8 mouse cellular contexts compared by ENCODE assay signal in the genomic region with DNA sequence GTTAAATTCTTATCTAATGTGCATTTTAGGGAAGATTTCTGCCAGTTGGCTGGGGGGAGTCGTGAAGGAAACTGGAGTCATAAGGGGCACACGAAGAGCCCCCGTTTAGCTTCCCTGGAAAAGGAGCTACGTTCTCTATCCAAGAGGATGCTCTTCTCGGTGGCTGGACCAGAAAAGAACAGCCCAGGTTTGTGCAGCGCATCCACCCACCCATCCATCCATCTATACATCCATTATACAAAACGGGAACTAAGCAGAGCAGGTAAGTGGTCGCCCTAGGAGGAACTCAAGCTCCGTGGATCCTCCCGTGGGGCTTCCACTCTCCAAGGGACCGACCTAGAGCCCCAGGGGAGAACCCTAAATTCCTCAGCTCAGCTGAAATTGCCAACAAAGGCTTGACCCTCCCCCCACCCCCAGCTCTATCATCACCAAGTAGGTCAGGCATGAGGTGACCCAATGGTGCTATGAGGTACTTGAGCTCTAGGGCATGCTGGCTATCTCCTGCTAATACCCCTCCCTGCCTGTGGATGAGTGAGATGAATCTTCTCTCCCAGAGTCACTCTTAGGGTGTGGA. TPM values are rescaled to one million over a fixed set of nuclear protein-coding genes. Genes with fewer than 3 reads are reported as not detected.
DNase-seq lines count a peak whose midpoint lies in the region; ATAC-seq lines count a peak whose summit lies in the region.
"Had no signal": no experiment of that assay in that cellular context is flagged by ENCODE, and none has a peak within 500 bp of the region (broad histone marks: within the 10 kb centered on the region; RNA-seq: fewer than 3 reads in every experiment).

No protein-coding gene starts in this region.

- no peak for DNase-seq in lung, postnatal 25 days (ENCODE audit: low spot score)
- DNase-seq in forebrain, embryonic 14.5 days (ENCODE audit: low spot score), result no peak
- no peak for DNase-seq in urinary bladder, adult 2 months (ENCODE audit: low spot score)
- no peak for DNase-seq in B cell, adult 2 months
- DNase-seq: thymus, postnatal 4 days had no signal

- no peaks in the 10 kb centered on the region for H3K36me3 ChIP-seq in lung, embryonic 15.5 days
- H3K36me3 ChIP-seq in forebrain, embryonic 14.5 days (ENCODE audit: control insufficient read depth, insufficient read depth, low read length), result peaks cover 15% of the 10 kb centered on the region
- no peaks in the 10 kb centered on the region for H3K36me3 ChIP-seq in liver, embryonic 12.5 days
- H3K36me3 ChIP-seq in stomach, embryonic 14.5 days (ENCODE audit: control insufficient read depth, insufficient read depth, low read length), result no peaks in the 10 kb centered on the region

- ATAC-seq in lung, embryonic 15.5 days (ENCODE audit: borderline replicate concordance, extremely low read depth, low FRiP score, low TSS enrichment), result 0 out of 2 replicates have a peak, but pooled peaks have one; percentile 25
- ATAC-seq in forebrain, embryonic 14.5 days, result peak; percentile 44; the same call in 1 of the 2 replicates
- ATAC-seq in liver, embryonic 12.5 days, result no peak
- no peak for ATAC-seq in stomach, embryonic 14.5 days (ENCODE audit: insufficient number of reproducible peaks, insufficient read depth, low FRiP score, low read depth)

- H3K27me3 ChIP-seq in lung, embryonic 15.5 days, result peaks cover 11% of the 10 kb centered on the region; the same call in 1 of the 2 replicates
- H3K27me3 ChIP-seq in forebrain, embryonic 14.5 days (replicated peaks; ENCODE audit: control insufficient read depth, insufficient read depth, low read length), result no peaks in the 10 kb centered on the region
- peaks cover 48% of the 10 kb centered on the region for H3K27me3 ChIP-seq in liver, embryonic 12.5 days (replicated peaks)
- no peaks in the 10 kb centered on the region for H3K27me3 ChIP-seq in stomach, embryonic 14.5 days (ENCODE audit: control insufficient read depth, insufficient read depth, low read length)

- peak overlapping the region; percentile 49 for H3K4me3 ChIP-seq in lung, embryonic 15.5 days
- peak overlapping the region; percentile 65 for H3K4me3 ChIP-seq in forebrain, embryonic 14.5 days (ENCODE audit: low read depth, low read length)
- peak overlapping the region; percentile 39 for H3K4me3 ChIP-seq in liver, embryonic 12.5 days
- peak overlapping the region; percentile 39 for H3K4me3 ChIP-seq in stomach, embryonic 14.5 days (ENCODE audit: low read depth, low read length)

- peak overlapping the region; percentile 24; the same call in 1 of the 2 replicates for H3K27ac ChIP-seq in lung, embryonic 15.5 days
- H3K27ac ChIP-seq in forebrain, embryonic 14.5 days (ENCODE audit: low read depth, low read length), result peak overlapping the region; percentile 55
- H3K27ac ChIP-seq in liver, embryonic 12.5 days, result no peak overlapping the region
- H3K27ac ChIP-seq in stomach, embryonic 14.5 days (ENCODE audit: low read length), result no peak overlapping the region

- H3K9ac ChIP-seq in lung, embryonic 15.5 days, result peak overlapping the region; percentile 53
- H3K9ac ChIP-seq in forebrain, embryonic 14.5 days (ENCODE audit: low read length), result peak overlapping the region; percentile 85
- H3K9ac ChIP-seq in liver, embryonic 12.5 days, result peak overlapping the region; percentile 23; the same call in 1 of the 2 replicates
- peak overlapping the region; percentile 18; the same call in 1 of the 2 replicates for H3K9ac ChIP-seq in stomach, embryonic 14.5 days (replicated peaks; ENCODE audit: low read depth, low read length)

- 4% methylated on average over 11 of the region's 11 CpGs for WGBS in lung, embryonic 15.5 days
- 2% methylated on average over 11 of the region's 11 CpGs for WGBS in forebrain, embryonic 14.5 days
- 12% methylated on average over 11 of the region's 11 CpGs for WGBS in liver, embryonic 12.5 days (ENCODE audit: insufficient replicate concordance)
- 9% methylated on average over 11 of the region's 11 CpGs for WGBS in stomach, embryonic 14.5 days

- peaks cover 14% of the 10 kb centered on the region for H3K4me1 ChIP-seq in lung, embryonic 15.5 days
- H3K4me1 ChIP-seq in forebrain, embryonic 14.5 days (ENCODE audit: control insufficient read depth, insufficient read depth, low read length), result peaks cover 18% of the 10 kb centered on the region
- H3K4me1 ChIP-seq in liver, embryonic 12.5 days, result peaks cover 16% of the 10 kb centered on the region
- H3K4me1 ChIP-seq in stomach, embryonic 14.5 days (ENCODE audit: control insufficient read depth, insufficient read depth, low read length), result peaks cover 10% of the 10 kb centered on the region; the same call in 1 of the 2 replicates

- H3K4me2 ChIP-seq in lung, embryonic 15.5 days, result peak overlapping the region; percentile 91
- peak overlapping the region; percentile 74 for H3K4me2 ChIP-seq in forebrain, embryonic 14.5 days (ENCODE audit: low read length)
- H3K4me2 ChIP-seq in liver, embryonic 12.5 days, result peak overlapping the region; percentile 62
- H3K4me2 ChIP-seq in stomach, embryonic 14.5 days (replicated peaks; ENCODE audit: low read depth, low read length), result peak overlapping the region; percentile 72

- no peaks in the 10 kb centered on the region for H3K9me3 ChIP-seq in lung, embryonic 15.5 days
- H3K9me3 ChIP-seq in forebrain, embryonic 14.5 days (replicated peaks; ENCODE audit: control insufficient read depth, low read length), result no peaks in the 10 kb centered on the region
- no peaks in the 10 kb centered on the region for H3K9me3 ChIP-seq in liver, embryonic 12.5 days (replicated peaks)
- no peaks in the 10 kb centered on the region for H3K9me3 ChIP-seq in stomach, embryonic 14.5 days (ENCODE audit: control insufficient read depth, low read depth, low read length)

RNA-seq across cellular contexts. Expression of gene Triobp, which starts 0.7 kb away (rescaled TPM):
- polyA plus RNA-seq in lung, embryonic 15.5 days (2015; fragmentation: Nextera tagmentation; extraction: Ambion mirVana), result 39.2 and 44.9 TPM in 2 replicates
- 29.3 and 38.7 TPM in 2 replicates for polyA plus RNA-seq in forebrain, embryonic 14.5 days (2014; fragmentation: Nextera tagmentation; extraction: Ambion mirVana)
- 21.0 and 26.8 TPM in 2 replicates for polyA plus RNA-seq in liver, embryonic 12.5 days (2016; fragmentation: Nextera tagmentation; extraction: Ambion mirVana)
- 50.2 TPM in 2 replicates for polyA plus RNA-seq in stomach, embryonic 14.5 days (2014; fragmentation: Nextera tagmentation; extraction: Ambion mirVana)
- polyA plus RNA-seq in urinary bladder, adult 2 months (2012; rRNA removed), result 47.1 and 57.9 TPM in 2 replicates

RNA-seq across cellular contexts. Expression of gene Nol12, which starts 13.5 kb away (rescaled TPM):
- polyA plus RNA-seq in lung, embryonic 15.5 days (2015; fragmentation: Nextera tagmentation; extraction: Ambion mirVana), result 46.9 and 47.8 TPM in 2 replicates
- 63.4 and 73.8 TPM in 2 replicates for polyA plus RNA-seq in forebrain, embryonic 14.5 days (2014; fragmentation: Nextera tagmentation; extraction: Ambion mirVana)
- 47.9 and 51.6 TPM in 2 replicates for polyA plus RNA-seq in liver, embryonic 12.5 days (2016; fragmentation: Nextera tagmentation; extraction: Ambion mirVana)
- polyA plus RNA-seq in stomach, embryonic 14.5 days (2014; fragmentation: Nextera tagmentation; extraction: Ambion mirVana), result 45.9 and 56.7 TPM in 2 replicates
- polyA plus RNA-seq in urinary bladder, adult 2 months (2012; rRNA removed), result 26.5 and 30.7 TPM in 2 replicates

RNA-seq across cellular contexts. Expression of gene Lgals1, which starts 21.7 kb away (rescaled TPM):
- polyA plus RNA-seq in lung, embryonic 15.5 days (2015; fragmentation: Nextera tagmentation; extraction: Ambion mirVana), result 804 and 851 TPM in 2 replicates
- polyA plus RNA-seq in forebrain, embryonic 14.5 days (2014; fragmentation: Nextera tagmentation; extraction: Ambion mirVana), result 89.0 and 98.0 TPM in 2 replicates
- polyA plus RNA-seq in liver, embryonic 12.5 days (2016; fragmentation: Nextera tagmentation; extraction: Ambion mirVana), result 644 and 660 TPM in 2 replicates
- polyA plus RNA-seq in stomach, embryonic 14.5 days (2014; fragmentation: Nextera tagmentation; extraction: Ambion mirVana), result 1,620 and 1,697 TPM in 2 replicates
- polyA plus RNA-seq in urinary bladder, adult 2 months (2012; rRNA removed), result 979 and 1,151 TPM in 2 replicates

RNA-seq across cellular contexts. Expression of gene Pdxp, which starts 34.5 kb away (rescaled TPM):
- 13.3 and 13.8 TPM in 2 replicates for polyA plus RNA-seq in lung, embryonic 15.5 days (2015; fragmentation: Nextera tagmentation; extraction: Ambion mirVana)
- polyA plus RNA-seq in forebrain, embryonic 14.5 days (2014; fragmentation: Nextera tagmentation; extraction: Ambion mirVana), result 101 and 109 TPM in 2 replicates
- polyA plus RNA-seq in liver, embryonic 12.5 days (2016; fragmentation: Nextera tagmentation; extraction: Ambion mirVana), result 17.1 and 17.4 TPM in 2 replicates
- polyA plus RNA-seq in stomach, embryonic 14.5 days (2014; fragmentation: Nextera tagmentation; extraction: Ambion mirVana), result 15.7 and 17.9 TPM in 2 replicates
- 2.4 and 3.8 TPM in 2 replicates for polyA plus RNA-seq in urinary bladder, adult 2 months (2012; rRNA removed)

RNA-seq across cellular contexts. Expression of gene Sh3bp1, which starts 48.7 kb away (rescaled TPM):
- 31.9 and 35.5 TPM in 2 replicates for polyA plus RNA-seq in lung, embryonic 15.5 days (2015; fragmentation: Nextera tagmentation; extraction: Ambion mirVana)
- 4.2 and 5.8 TPM in 2 replicates for polyA plus RNA-seq in forebrain, embryonic 14.5 days (2014; fragmentation: Nextera tagmentation; extraction: Ambion mirVana)
- polyA plus RNA-seq in liver, embryonic 12.5 days (2016; fragmentation: Nextera tagmentation; extraction: Ambion mirVana), result 34.3 and 39.3 TPM in 2 replicates
- polyA plus RNA-seq in stomach, embryonic 14.5 days (2014; fragmentation: Nextera tagmentation; extraction: Ambion mirVana), result 43.5 and 51.4 TPM in 2 replicates
- 34.6 and 35.1 TPM in 2 replicates for polyA plus RNA-seq in urinary bladder, adult 2 months (2012; rRNA removed)

Comparison
In these comparisons a context has a peak if more than half of its experiments do, and no peak if none do; other contexts are left out.
1. ATAC-seq: peak in lung, embryonic 15.5 days (single experiment) and forebrain, embryonic 14.5 days (single experiment); none in liver, embryonic 12.5 days (single experiment) and stomach, embryonic 14.5 days (single experiment).
2. H3K27ac ChIP-seq: peak in lung, embryonic 15.5 days (single experiment) and forebrain, embryonic 14.5 days (single experiment); none in liver, embryonic 12.5 days (single experiment) and stomach, embryonic 14.5 days (single experiment).
3. H3K9ac ChIP-seq: peak in every context shown above with its lines; median percentile 85 in forebrain, embryonic 14.5 days; 53 in lung, embryonic 15.5 days; 23 in liver, embryonic 12.5 days; 18 in stomach, embryonic 14.5 days.
4. Peak in every context shown above with its lines, with median percentiles within 50 percentile points of each other: H3K4me2 ChIP-seq and H3K4me3 ChIP-seq.